Mouse (Mus musculus) heart, postnatal 0 days (tissue): ENCODE measurements at regions not wholly inside any gene's neighbourhood (a gene's known extent, or its start where the extent isn't known, plus 50 kb on each side); places are given as distances from the start of the nearest gene placed in this dataset.

Experiments used
- ATAC-seq: fragments of 200-750 bp; cut with Nextera tagmentation; 2 replicates; pipeline ENCODE4 v1.8.0; 2017; ENCODE audit warnings: low read depth, moderate number of reproducible peaks, moderate library complexity; ENCODE audit not compliant: insufficient read depth
- DNase-seq: peaks from one replicate; pipeline ENCODE4 v3.0.0-alpha.2; 2016; ENCODE audit warnings: low spot score
- H3K27ac ChIP-seq: fragments of 300-500 bp; sonication (generic); 2 replicates; pipeline ENCODE4 v1.5.1; 2014; ENCODE audit warnings: low read depth, mild to moderate bottlenecking
- H3K27me3 ChIP-seq: fragments of 300-500 bp; sonication (generic); 2 replicates; pipeline ENCODE4 v1.6.1; 2014; ENCODE audit warnings: low read length, mixed read lengths; ENCODE audit not compliant: control insufficient read depth, insufficient read depth
- H3K36me3 ChIP-seq: fragments of 300-500 bp; sonication (generic); replicated peaks from 2 replicates; pipeline ENCODE4 v1.6.1; 2014; ENCODE audit warnings: low read length, mixed read lengths; ENCODE audit not compliant: control insufficient read depth, insufficient read depth
- H3K4me1 ChIP-seq: fragments of 300-500 bp; sonication (generic); 2 replicates; pipeline ENCODE4 v1.6.1; 2014; ENCODE audit warnings: antibody characterized with exemption; ENCODE audit not compliant: control insufficient read depth, insufficient read depth
- H3K4me2 ChIP-seq: fragments of 300-500 bp; sonication (generic); 2 replicates; pipeline ENCODE4 v1.6.1; 2014; ENCODE audit warnings: low read depth, mild to moderate bottlenecking, low read length, moderate library complexity
- H3K4me3 ChIP-seq: fragments of 300-500 bp; sonication (generic); 2 replicates; pipeline ENCODE4 v1.5.1; 2014; ENCODE audit warnings: low read depth, low read length
- H3K9ac ChIP-seq: fragments of 300-500 bp; sonication (generic); replicated peaks from 2 replicates; pipeline ENCODE4 v1.6.1; 2014; ENCODE audit warnings: low read depth, low read length, mixed read lengths
- H3K9me3 ChIP-seq: fragments of 300-500 bp; sonication (generic); replicated peaks from 2 replicates; pipeline ENCODE4 v1.6.1; 2016; ENCODE audit warnings: low read length; ENCODE audit not compliant: control insufficient read depth
- CTCF ChIP-seq: IDR thresholded peaks from 2 replicates; pipeline ENCODE4 v1.5.1; 2016; ENCODE audit warnings: antibody characterized with exemption, control low read depth, low read depth
- EP300 ChIP-seq: IDR thresholded peaks from 2 replicates; pipeline ENCODE4 v1.6.1; 2016; ENCODE audit warnings: antibody characterized with exemption, low read depth
- WGBS: fragments of 180-500 bp; shearing (Covaris S2); extraction: QIAGEN DNeasy Blood & Tissue Kit; methylation state at CpG from one replicate; pipeline ENCODE4 v1.1.7; 2014; 5-methylcytosine and 5-hydroxymethylcytosine counted together

GRCm38 (mm10) chr6:12258273-12258672 lies 350.7 kb downstream of the Phf14 start:
- Histone ChIP-seq H3K4me3 (no peak overlapping the region), H3K9ac (no peak overlapping the region), H3K9me3 (no peaks in the 10 kb centered on the region), H3K4me2 (no peak overlapping the region), H3K36me3 (no peaks in the 10 kb centered on the region), H3K27me3 (no peaks in the 10 kb centered on the region), H3K4me1 (no peaks in the 10 kb centered on the region), H3K27ac (no peak overlapping the region)
- TF ChIP-seq EP300 (no peak), CTCF (no peak)
- ATAC-seq (no peak), DNase-seq (no peak)
- WGBS = 75% methylated on average over 3 of the region's 3 CpGs

GRCm38 (mm10) chr6:12258940-12259481 lies 351.4 kb downstream of the Phf14 start:
- H3K4me3 ChIP-seq = no peak overlapping the region
- no peaks in the 10 kb centered on the region for H3K9me3 ChIP-seq
- no peak for ATAC-seq
- no peak overlapping the region for H3K9ac ChIP-seq
- no peaks in the 10 kb centered on the region for H3K36me3 ChIP-seq
- 54% methylated on average over 7 of the region's 7 CpGs for WGBS
- H3K27ac ChIP-seq = no peak overlapping the region
- no peaks in the 10 kb centered on the region for H3K4me1 ChIP-seq
- no peaks in the 10 kb centered on the region for H3K27me3 ChIP-seq
- DNase-seq = no peak
- no peak overlapping the region for H3K4me2 ChIP-seq
- TF ChIP-seq CTCF (no peak), EP300 (no peak)

- no peaks in the 10 kb centered on the region for H3K9me3 ChIP-seq
- DNase-seq (no peak), ATAC-seq (no peak)
- H3K36me3 ChIP-seq = no peaks in the 10 kb centered on the region
- TF ChIP-seq EP300 (no peak), CTCF (no peak)
- H3K9ac ChIP-seq = no peak overlapping the region
- no peak overlapping the region for H3K27ac ChIP-seq
- H3K27me3 ChIP-seq = no peaks in the 10 kb centered on the region
- H3K4me3 ChIP-seq = no peak overlapping the region
- no peaks in the 10 kb centered on the region for H3K4me1 ChIP-seq
- WGBS = 65% methylated on average over 8 of the region's 8 CpGs
- no peak overlapping the region for H3K4me2 ChIP-seq
Measured at GRCm38 (mm10) chr6:12259629-12260028, 352.0 kb downstream of the Phf14 start.

- ATAC-seq (no peak), DNase-seq (peak; percentile 62)
- WGBS = 31% methylated on average over 9 of the region's 9 CpGs
- TF ChIP-seq EP300 (no peak), CTCF (peak; percentile 74)
- Histone ChIP-seq H3K4me2 (peak overlapping the region; percentile 27; the same call in 1 of the 2 replicates), H3K4me1 (no peaks in the 10 kb centered on the region), H3K27me3 (no peaks in the 10 kb centered on the region), H3K27ac (no peak overlapping the region), H3K9ac (no peak overlapping the region), H3K4me3 (no peak overlapping the region), H3K36me3 (no peaks in the 10 kb centered on the region), H3K9me3 (no peaks in the 10 kb centered on the region)
Measured at GRCm38 (mm10) chr6:12260325-12261076, 352.9 kb downstream of the Phf14 start.
